Mouse (Mus musculus) fibroblast of lung, adult 2 months (primary cell): ENCODE measurements at regions not wholly inside any gene's neighbourhood (a gene's known extent, or its start where the extent isn't known, plus 50 kb on each side); places are given as distances from the start of the nearest gene placed in this dataset.
A peak's percentile ranks its signal among the peaks of the same experiment; 100 is the strongest.
"Not testable (repeated sequence)": the region's sequence is repeated elsewhere in the genome, so short reads cannot be mapped to it uniquely, and the experiment has no call there.

ENCODE experiments used
- DNase-seq: peaks from one replicate; pipeline ENCODE4 v3.0.0-alpha.2; 2011; ENCODE audit warnings: low read depth

DNA sequence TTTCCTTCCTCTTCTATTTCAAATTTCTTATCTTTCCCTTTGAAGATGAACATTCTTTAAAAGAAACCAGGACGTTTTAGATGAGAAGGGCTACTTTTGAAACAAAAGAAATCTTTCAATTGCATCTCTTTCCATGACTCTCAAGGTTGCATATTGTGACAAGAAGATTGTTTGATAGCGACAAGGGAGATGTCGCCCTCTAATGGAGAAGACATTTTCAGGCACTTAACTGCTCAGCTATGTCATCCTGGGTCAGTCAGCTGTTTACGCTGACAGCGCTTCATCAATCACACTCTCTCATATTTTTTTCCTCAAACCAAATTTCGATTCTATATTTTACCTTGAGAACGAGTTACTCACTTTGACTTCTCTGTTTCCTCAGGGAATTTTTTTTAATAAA lies 122.2 kb upstream of the Nabp1 start:
- no peak for DNase-seq

DNA sequence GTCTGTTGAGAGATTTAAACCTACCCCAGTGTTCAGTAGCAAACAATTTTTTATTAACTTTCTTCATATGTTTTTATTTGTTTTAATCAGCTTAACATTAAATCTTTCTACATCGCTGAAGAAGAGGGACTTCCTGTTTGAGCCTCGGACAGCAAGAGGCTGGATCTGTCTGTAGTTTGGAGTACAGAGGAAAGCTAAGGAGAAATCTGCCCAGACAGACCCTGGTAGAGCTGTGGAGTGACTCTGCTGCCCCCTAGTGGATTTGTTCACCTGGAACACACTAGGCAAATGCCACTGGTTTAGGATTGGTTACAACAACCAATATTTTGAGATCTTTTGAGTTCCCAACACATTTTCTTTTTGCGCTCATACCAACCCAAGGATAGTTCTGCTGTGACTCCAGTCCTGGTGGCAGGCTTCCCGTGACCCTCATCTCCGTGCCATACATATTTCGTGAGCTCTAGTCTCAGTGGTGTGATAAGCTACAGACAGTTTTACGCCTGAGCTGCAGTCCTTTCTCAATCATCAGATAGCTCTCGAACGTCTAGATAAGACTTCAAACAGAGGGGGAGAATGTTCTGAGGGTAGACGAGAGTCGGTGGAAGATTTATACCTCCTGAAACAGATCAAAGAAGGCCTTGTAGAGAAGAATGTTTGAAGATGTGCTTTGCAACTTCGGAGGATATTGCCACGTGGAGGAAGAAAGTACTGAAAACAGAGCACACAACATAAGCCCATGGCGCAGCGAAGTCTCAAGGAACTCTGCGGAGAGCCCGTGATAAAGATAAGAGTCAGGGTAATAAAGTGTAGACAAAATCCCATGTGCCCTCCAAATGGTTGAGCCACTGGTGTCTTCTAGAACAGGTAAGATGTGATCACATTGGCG lies 119.0 kb upstream of the Nabp1 start:
- peak; percentile 68 for DNase-seq

DNA sequence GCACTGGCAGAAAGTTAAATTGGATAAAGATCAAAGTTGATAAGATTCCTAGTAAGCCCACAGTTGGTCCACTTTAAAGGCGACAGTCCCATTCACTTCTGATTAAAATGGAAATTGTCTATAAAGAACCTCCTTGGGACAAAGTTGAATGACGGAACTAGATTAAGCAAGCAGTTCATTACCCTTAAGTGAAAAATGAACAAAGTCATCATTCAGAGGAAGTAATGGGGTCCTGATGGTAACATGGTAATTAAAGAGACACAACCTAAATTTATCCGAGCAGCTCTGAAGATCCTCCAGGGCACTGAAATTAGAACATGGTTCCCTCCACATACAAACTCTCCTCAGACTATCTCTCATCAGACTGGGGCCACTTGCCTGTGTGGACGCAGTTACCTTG lies 116.4 kb upstream of the Nabp1 start:
- no peak for DNase-seq

DNA sequence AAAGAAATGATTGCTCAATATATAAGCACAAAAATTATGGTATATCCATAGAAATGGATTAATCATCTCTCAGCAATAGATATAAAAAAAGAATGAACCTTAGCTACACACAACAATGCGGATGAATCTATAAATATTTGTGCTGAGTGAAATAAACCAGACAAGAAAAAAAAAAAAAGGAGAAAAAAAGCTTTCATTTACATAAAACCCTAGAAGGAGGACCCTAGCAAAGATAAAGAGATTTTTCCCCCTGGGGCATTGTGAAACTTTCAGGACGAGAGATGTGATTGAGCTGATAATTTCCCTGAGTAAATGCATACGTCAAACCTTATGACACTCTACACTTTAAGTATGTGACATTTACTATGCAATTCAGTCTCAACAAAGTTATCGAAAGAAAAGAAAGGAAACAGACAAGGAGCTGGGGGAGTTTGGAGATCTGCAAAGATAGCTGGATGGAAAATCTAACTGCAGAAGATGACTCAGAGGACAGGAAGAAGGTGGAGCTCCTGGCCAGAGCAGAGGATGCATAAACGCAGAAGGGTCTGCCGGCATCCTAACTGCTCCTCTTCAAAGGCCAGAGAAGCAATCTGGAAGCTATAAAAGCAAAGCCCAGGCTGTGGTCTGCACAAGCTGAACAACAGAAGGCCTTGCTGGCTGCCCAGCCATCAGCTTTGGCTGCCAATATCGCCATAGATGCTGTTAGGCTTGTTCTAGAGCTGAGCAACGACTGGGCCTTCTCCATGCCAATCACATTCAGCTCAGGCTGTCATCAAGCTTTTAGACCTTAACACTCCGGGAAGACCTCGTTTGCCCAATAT lies 115.6 kb upstream of the Nabp1 start:
- DNase-seq, result no peak

DNA sequence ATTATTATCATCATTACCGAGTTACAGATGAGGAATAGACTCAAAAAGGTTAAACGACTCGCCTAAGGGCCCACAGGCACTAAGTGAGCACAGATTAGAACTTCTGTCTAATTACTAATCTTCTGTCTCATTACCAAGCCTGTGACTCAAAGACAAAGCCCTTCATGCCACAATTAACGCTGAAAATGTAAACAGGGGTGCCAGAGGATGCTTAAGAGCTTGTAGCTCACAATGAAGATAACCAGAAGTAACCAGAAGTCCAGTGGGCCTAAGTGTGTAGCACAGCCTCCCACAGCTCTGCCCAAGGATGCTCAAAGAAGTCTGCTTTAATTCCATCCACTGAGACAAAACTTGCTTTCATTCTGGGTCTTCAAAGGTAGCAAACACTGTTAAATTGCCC lies 113.7 kb upstream of the Nabp1 start:
- no peak for DNase-seq

DNA sequence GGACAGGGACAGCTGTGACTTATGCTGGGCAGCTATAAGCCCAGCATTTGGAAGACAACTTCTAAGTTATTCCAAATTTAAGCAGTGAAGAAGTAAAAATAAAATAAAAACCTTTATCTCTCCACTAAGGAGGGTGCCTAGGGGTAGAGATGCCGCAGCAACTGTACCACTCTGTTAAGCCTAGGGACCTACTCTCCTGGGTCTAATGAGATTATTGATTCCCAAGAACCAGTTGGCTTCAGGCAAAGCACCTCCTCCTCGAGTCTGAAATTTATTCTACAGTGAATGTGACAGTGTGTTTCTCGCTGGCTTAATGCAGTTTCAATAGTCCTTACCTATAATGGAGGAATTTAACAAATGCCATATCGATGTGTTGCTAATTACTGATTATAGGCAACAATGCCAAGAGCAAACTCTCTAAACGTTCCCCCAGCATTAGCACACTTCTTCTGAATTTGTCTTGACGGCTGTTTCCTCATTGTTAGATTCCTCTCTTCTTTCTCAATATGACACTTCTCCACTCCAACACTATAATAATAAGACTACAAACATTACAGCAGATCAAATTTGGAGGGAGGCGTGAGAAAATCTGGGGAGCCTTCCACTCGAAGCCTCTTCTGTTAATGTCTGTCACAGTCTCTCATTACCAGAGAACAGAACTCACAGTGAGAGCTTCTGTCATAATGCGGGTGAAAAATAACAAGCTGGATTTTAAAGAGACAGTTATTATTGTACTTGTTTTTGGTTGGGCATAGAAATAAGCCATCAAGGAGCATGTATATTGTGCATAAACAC lies 112.6 kb upstream of the Nabp1 start:
- DNase-seq, result no peak

DNA sequence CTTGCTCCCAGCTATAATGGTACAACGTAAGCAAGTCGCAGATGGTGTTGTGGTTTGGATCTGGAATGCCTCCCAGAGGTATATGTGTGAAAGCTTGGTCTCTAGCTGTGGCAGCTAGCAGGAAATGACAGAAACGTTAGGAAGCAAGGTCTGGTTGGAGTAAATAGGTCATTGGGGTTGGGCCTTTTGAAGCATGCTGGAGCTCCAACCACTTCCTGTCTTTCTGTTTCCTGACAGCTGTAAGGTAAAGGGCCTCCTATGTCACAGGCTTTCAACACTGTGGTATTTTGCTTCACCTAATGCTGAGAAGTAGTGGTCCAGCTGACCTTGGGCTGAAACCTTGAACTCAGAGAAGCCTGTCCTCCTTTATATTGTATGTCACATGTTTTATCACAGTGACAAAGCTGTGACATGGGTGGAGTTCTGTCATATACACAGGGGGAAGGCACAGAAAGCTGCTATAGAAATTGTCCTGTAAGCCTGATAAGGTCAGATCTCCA lies 106.8 kb upstream of the Nabp1 start:
- no peak for DNase-seq

DNA sequence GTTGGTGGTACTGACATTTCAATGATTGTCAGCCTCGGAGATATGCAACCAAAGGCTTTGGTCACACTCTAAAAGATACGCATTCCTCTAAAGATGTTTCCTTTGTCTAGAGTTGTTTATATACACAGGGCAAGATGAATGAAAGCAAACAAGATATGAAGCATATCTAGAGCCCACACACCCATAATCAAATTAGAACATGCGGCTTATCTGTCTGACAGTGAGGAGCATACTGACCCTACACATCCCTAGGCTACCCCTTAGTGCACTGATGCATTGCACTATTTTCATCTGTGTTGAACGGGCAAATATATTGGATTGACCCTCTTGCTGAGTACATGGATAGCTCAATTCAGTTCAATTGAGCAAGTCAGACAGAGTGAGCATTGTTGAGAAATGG lies 105.6 kb upstream of the Nabp1 start:
- no peak for DNase-seq

DNA sequence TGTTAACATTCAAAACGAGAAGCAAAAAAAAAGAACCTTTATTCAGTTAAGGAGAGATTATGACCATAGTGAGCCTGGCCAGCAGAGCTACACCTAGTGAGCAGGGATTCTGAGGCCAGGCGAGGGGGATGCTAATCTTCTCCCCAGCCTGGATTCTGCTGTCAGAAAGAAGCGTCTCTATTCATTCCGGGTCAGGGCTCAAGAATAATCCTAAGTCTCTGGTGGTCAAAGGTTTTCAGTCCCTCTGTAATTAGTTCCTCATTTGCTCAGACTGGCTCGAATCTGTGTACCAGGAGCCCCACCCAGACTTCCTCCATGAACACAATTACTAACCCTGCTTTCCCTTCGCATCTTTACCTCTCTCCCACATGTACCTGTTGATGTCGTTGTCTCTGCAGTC lies 101.8 kb upstream of the Nabp1 start:
- DNase-seq, result no peak

DNA sequence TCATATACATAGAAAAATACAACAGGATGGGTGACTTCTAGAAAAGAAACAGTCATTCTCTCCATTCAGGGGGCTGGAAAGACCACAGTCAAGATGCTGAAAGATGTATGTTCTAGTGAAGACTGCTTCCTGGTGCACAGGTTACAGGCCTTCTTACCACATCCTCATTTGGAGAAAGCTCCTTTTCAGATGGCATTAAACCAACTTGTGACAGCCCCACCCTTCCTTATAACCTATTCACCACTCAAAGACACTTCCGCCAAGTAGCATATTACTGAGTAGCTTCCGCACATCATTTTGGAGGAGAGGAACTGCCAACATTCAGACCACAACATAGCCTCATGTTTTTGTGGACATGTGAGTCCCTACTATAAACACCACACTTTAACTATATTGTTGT lies 99.5 kb upstream of the Nabp1 start:
- no peak for DNase-seq

DNA sequence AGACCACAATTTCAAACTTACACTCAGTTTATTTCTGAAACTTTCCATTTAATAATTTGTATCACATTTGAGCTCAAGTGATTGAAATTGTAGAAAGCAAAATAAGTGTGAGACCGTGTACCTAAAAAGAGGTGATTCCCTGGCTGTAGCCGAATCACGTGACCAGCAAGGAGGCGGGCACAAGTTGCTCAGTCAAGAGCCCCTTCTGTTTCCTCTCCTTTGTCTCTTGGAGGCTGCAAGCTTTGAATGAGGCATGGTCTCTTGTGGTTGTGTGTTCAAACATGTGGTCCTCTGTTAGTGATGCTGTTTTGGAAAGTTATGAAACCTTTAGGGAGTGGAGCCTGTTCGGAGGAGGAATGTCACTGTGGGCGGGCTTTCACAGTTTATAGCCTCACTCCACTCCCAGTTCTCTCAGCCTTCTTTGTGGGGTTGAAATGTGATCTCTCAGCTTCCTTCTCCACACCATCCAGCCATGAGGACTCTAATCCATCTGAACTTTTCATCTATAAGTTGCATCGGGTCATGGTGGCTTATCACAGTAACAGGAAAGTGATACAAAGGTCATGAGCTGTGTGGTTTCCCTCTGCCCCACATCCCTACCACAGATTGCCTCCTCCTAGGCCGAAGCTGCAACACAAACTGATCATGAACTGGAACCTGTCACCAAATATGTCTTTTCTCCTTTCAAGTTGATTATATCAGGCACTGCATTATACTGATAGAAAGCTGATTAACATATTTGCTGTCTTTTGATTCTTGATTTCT lies 94.3 kb upstream of the Nabp1 start:
- DNase-seq, result no peak

DNA sequence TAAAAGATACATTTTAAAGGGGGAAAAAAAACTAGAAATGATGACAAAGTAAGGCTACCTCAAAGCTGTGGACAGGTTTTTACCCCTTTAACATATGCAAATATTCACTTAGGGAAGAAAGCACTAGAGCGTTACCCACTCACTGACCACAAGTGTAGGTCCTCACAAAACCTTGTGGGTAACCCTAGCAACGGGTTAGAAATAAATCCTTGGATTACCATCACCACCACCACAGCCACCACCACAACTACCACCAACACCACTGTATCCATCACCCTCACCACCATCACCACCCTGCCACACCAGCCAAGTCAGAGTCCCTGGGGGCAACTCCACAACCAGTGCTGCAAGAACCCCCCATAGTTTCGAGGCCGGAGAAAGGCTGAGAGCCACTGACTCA lies 91.4 kb upstream of the Nabp1 start:
- DNase-seq, result no peak

DNA sequence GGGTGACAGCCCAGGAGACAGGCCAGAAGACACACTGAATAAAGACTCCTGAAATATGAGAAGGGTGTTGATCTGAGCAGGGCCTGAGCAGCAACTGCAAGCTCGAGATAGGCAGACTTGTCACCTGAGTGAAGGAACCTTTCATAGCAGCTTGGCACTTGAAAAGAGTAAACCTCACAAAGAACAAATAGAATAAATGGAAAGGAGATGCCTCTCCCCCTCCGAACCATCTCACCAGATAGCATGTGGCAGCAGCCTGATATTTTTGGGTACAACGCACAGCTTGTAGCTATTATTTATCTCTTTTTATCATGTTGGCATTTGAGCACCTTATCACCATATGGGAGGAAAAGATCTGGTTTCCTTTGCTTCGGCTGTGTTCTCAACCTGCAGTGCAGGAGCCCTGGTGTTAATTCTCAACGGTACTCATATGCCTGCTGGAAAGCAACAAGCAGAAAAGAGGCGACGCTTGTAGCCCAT lies 88.0 kb upstream of the Nabp1 start:
- DNase-seq, result no peak

DNA sequence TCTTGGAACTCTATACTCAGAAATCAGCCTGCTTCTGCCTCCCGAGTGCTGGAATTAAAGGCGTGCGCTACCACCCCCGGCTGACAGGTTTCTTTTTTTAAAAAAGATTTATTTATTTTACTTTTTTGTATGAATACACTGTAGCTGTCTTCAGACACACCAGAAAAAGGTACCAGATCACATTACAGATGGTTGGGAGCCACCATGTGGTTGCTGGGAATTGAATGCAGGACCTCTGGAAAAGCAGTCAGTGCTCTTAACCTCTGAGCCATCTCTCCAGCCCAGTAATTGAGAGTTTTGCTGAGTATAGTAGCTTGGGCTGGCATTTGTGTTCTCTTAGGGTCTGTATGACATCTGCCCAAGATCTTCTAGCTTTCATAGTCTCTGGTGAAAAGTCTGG lies 78.4 kb upstream of the Nabp1 start:
- DNase-seq, result not testable (repeated sequence)

DNA sequence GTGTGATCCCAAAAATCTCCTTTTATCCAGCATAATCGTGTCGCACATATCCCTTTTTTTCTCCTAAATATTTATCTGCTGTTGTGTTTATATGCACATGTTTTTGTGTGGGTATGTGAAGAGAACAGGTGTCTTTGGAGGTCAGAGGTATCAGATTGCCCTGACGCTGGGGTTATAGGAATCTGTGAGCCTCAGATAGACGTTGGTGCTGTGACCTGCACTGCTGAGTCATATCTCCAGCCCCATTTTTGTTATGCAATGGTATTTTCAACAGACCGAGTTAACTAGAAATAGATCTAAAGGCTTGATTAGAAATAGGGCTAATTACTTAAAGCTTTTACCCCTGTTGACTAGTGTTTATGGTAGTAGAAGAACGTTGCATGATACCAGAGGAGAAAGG lies 75.5 kb upstream of the Nabp1 start:
- no peak for DNase-seq

DNA sequence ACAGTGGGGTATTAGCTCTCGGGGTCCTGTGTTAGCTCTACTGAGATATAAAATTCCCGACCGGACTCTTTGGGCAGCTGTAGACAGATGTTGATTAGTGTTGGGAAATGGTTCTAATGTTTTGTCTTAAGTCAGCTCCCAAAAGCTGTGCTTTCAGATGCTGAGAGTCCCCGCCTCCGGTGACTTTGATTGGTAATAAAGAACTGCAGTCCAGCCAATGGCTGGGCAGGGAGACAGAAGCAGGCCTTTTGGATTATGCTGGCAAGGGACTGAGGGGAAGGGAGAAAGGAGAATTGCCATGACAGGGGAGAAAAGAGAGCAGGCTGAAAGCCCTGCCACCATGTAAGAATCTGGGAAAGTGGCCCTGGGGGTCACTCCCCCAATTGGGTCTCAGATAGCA lies 73.4 kb upstream of the Nabp1 start:
- no peak for DNase-seq

DNA sequence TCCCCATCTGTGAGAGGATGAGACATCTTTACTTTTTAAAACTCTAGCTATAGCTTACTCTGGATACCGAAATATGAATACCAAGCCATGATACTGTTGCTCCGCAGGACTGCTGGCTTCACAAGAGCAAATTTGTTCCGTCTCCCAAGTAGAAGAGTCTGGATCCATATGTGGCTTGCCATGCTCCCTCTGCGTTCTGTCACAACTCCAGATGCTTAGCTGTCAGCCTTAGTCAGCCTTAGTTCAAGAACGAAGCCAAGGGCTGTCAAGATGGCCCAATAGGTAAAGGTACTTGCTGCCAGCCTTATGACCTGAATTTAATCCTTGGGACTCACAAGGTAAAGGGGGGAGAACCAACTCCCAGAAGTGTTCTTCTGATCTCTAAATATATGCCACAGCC lies 64.6 kb upstream of the Nabp1 start:
- DNase-seq, result no peak

DNA sequence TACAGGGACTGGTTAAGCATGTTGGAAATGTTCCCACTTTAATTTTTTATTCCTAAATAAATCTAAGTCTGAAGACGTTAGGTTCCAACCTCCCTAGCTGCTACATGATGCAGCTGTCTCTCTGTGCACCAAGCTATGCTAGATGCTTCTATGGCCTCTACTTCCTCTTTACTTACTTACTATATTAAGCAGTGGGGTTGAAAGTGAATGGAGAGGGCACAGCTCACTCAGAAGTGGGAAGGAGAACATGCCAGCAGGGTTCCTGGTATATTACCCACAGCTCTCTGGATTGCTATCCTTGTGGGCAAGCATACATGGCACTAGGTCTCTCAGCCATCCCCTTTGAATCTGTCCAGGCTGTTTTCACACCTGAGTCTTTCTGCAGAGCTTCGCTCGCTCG lies 61.4 kb upstream of the Nabp1 start:
- DNase-seq, result no peak

DNA sequence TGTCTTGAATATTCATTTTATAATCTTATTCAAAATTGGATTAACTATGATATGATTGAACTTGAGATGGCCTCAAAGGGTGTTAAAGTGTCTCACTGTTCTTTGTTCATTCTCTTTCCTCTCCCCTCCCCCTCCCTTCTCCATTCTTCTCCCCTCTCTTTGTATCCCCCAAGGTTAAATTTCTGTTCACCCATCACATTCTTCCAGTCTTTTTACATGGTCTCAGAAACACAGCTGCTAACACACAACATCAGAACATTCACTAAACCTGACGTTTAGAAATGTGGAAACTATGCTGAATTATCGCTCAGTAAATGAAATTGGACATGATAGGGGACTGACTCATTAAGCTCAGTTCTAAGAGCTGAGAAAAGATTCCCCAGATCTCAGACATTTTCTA lies 60.6 kb upstream of the Nabp1 start:
- DNase-seq, result no peak

DNA sequence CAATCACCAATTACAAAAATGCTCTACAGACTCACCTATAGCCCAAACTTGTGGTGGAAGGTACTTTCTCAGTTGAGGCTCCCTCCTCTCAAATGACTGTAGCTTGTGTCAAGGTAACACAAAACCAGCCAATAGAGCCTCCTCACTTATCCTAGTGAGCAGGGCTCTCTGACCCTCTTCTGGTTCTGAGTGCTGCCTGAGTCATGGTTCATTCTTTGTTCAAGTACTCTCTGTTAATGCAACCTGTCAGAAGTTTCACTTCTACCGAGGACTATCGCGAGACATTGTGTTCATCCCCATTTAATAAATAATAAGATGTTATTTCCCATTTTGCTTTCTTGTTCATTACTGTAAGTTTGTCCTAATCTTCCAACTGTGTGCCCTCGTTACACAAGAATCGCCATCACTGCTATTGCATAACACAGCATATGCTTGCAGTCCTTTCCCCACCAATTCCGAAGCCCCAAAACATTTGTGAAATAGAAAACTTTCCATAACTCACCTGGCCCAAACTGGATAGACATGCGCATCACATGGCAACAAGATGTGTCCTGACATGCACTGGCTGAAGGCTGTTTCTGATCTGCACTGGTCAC lies 59.6 kb upstream of the Nabp1 start:
- DNase-seq, result no peak

DNA sequence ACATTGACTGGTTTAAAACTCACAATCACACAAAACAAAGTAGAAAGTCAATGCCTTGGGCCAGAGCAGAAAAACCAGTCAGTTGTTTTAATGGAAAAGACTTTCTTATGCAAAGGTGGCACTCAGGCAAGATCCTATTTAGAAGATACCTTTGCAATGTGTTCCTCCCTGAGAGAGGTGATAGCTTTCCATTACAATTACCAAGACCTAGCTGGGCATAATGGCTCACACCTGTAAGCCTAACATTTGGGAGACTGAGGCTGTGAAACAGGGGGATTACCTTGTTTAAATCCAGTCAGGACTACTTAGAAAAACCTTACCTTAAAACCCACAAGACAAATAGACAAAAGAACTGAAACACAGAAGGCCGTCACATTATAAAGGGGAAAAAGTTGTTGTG lies 57.9 kb upstream of the Nabp1 start:
- no peak for DNase-seq
